Mouse (Mus musculus) midbrain, embryonic 15.5 days (tissue): ENCODE results near the gene BC049352. TPM values are rescaled to one million over a fixed set of nuclear protein-coding genes. Genes with fewer than 3 reads are reported as not detected.

Source experiments
- ATAC-seq: fragments of 200-750 bp; cut with Nextera tagmentation; replicated peaks from 2 replicates; pipeline ENCODE4 v1.8.0; 2017; ENCODE audit warnings: moderate TSS enrichment
- H3K27ac ChIP-seq: fragments of 300-500 bp; sonication (generic); 2 replicates; pipeline ENCODE4 v1.5.1; 2015; ENCODE audit warnings: mild to moderate bottlenecking, inconsistent platforms
- H3K27me3 ChIP-seq: fragments of 300-500 bp; sonication (generic); replicated peaks from 2 replicates; pipeline ENCODE4 v1.6.1; 2015; ENCODE audit warnings: inconsistent platforms
- H3K36me3 ChIP-seq: fragments of 300-500 bp; sonication (generic); replicated peaks from 2 replicates; pipeline ENCODE4 v1.6.1; 2015; ENCODE audit warnings: inconsistent platforms
- H3K4me1 ChIP-seq: fragments of 300-500 bp; sonication (generic); 2 replicates; pipeline ENCODE4 v1.6.1; 2015; ENCODE audit warnings: inconsistent platforms
- H3K4me2 ChIP-seq: fragments of 300-500 bp; sonication (generic); 2 replicates; pipeline ENCODE4 v1.6.1; 2015; ENCODE audit warnings: inconsistent platforms, mild to moderate bottlenecking, moderate library complexity
- H3K4me3 ChIP-seq: fragments of 300-500 bp; sonication (generic); 2 replicates; pipeline ENCODE4 v1.5.1; 2015; ENCODE audit warnings: mild to moderate bottlenecking, inconsistent platforms
- H3K9ac ChIP-seq: fragments of 300-500 bp; sonication (generic); 2 replicates; pipeline ENCODE4 v1.6.1; 2015; ENCODE audit warnings: mild to moderate bottlenecking, inconsistent platforms
- H3K9me3 ChIP-seq: fragments of 300-500 bp; sonication (generic); 2 replicates; pipeline ENCODE4 v1.6.1; 2016; ENCODE audit warnings: inconsistent platforms
- WGBS: fragments of 180-500 bp; shearing (Covaris S2); methylation state at CpG from one replicate; pipeline ENCODE4 v1.1.7; 2015; ENCODE audit warnings: mixed read lengths; 5-methylcytosine and 5-hydroxymethylcytosine counted together
- polyA plus RNA-seq: library from polyadenylated mRNA; unstranded; fragments of >200 nt; fragmentation: Nextera tagmentation; extraction: Ambion mirVana; gene quantifications from 2 replicates; pipeline ENCODE4 v1.2.1, GENCODE M21; 2015

BC049352 gene
- polyA plus RNA-seq, 1 experiment from 2014 or later, result not detected

GRCm38 (mm10) chr9:45255967-45256366, 74.2 kb downstream of the BC049352 start:
- H3K36me3 ChIP-seq, result no peaks in the 10 kb centered on the region
- ATAC-seq, result no peak
- H3K4me1 ChIP-seq, result no peaks in the 10 kb centered on the region
- no peak overlapping the region for H3K27ac ChIP-seq
- H3K4me3 ChIP-seq, result no peak overlapping the region
- no peak overlapping the region for H3K9ac ChIP-seq
- 81% methylated on average over 5 of the region's 5 CpGs for WGBS
- H3K9me3 ChIP-seq, result no peaks in the 10 kb centered on the region
- no peaks in the 10 kb centered on the region for H3K27me3 ChIP-seq
- no peak overlapping the region for H3K4me2 ChIP-seq

GRCm38 (mm10) chr9:45259065-45259464, 77.3 kb downstream of the BC049352 start:
- ATAC-seq, result no peak
- 85% methylated on average over 13 of the region's 13 CpGs for WGBS
- no peaks in the 10 kb centered on the region for H3K4me1 ChIP-seq
- H3K27ac ChIP-seq, result no peak overlapping the region
- no peaks in the 10 kb centered on the region for H3K27me3 ChIP-seq
- no peak overlapping the region for H3K4me2 ChIP-seq
- no peak overlapping the region for H3K4me3 ChIP-seq
- H3K9ac ChIP-seq, result no peak overlapping the region
- H3K9me3 ChIP-seq, result no peaks in the 10 kb centered on the region
- H3K36me3 ChIP-seq, result no peaks in the 10 kb centered on the region

- no peaks in the 10 kb centered on the region for H3K36me3 ChIP-seq
- H3K4me3 ChIP-seq, result no peak overlapping the region
- no peak overlapping the region for H3K4me2 ChIP-seq
- no peaks in the 10 kb centered on the region for H3K9me3 ChIP-seq
- H3K27ac ChIP-seq, result no peak overlapping the region
- no peaks in the 10 kb centered on the region for H3K4me1 ChIP-seq
- no peak for ATAC-seq
- WGBS, result 61% methylated on average over 4 of the region's 4 CpGs
- no peaks in the 10 kb centered on the region for H3K27me3 ChIP-seq
- H3K9ac ChIP-seq, result no peak overlapping the region
Measured at GRCm38 (mm10) chr9:45261466-45261865, 79.7 kb downstream of the BC049352 start.

DNA sequence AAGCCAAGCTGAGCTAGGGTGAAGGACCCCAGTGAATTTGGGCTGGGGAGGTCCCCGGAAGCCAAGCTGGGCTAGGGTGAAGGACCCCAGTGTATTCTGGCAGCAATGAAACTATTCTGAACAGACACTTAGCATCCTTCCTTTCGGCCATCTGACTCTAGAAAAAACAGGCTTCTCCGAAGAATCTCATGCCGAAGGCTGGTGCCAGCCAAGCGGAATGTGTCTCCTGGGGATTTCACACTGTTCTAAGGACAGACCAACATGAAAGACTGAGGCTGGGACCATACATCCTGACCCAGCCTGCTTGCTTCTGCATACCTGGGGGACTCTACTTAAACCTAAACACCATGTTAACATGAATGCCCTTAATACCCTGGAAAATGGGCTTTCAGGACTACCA, 80.1 kb downstream of the BC049352 start:
- Histone ChIP-seq H3K27me3 (no peaks in the 10 kb centered on the region), H3K36me3 (no peaks in the 10 kb centered on the region), H3K9ac (no peak overlapping the region), H3K27ac (no peak overlapping the region), H3K9me3 (no peaks in the 10 kb centered on the region), H3K4me2 (no peak overlapping the region), H3K4me1 (no peaks in the 10 kb centered on the region), H3K4me3 (no peak overlapping the region)
- WGBS, result 56% methylated on average over 5 of the region's 5 CpGs
- no peak for ATAC-seq

DNA sequence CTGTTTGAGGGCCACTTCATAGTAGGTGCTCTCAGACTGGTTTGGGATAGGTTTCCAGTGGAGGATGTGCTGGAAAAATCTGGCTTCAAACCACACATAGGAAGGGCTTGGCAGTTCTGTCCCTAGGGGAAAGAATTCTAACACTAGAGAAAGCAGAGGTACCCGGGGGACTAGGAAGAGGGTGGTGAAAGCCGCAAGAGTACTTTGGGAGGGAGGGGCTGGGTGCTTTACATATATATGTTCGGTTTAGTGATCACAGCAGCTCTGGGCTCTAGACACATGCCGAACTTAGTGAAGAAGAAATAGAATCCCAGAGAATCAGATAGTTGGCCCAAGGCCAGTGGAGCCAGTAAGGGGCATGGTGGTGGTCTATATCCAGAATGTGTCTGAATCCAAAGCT, 85.3 kb downstream of the BC049352 start:
- Histone ChIP-seq H3K9ac (no peak overlapping the region), H3K27ac (no peak overlapping the region), H3K4me3 (no peak overlapping the region), H3K9me3 (no peaks in the 10 kb centered on the region), H3K4me1 (peaks cover 10% of the 10 kb centered on the region; the same call in 1 of the 2 replicates), H3K36me3 (no peaks in the 10 kb centered on the region), H3K27me3 (peaks cover 21% of the 10 kb centered on the region), H3K4me2 (no peak overlapping the region)
- no peak for ATAC-seq
- 85% methylated on average over 4 of the region's 4 CpGs for WGBS

GRCm38 (mm10) chr9:45268079-45268478, 86.3 kb downstream of the BC049352 start:
- WGBS, result 63% methylated on average over 4 of the region's 4 CpGs
- peaks cover 21% of the 10 kb centered on the region for H3K27me3 ChIP-seq
- H3K9ac ChIP-seq, result no peak overlapping the region
- H3K27ac ChIP-seq, result no peak overlapping the region
- no peak overlapping the region for H3K4me2 ChIP-seq
- H3K36me3 ChIP-seq, result no peaks in the 10 kb centered on the region
- ATAC-seq, result no peak
- no peaks in the 10 kb centered on the region for H3K9me3 ChIP-seq
- H3K4me1 ChIP-seq, result peaks cover 10% of the 10 kb centered on the region; the same call in 1 of the 2 replicates
- H3K4me3 ChIP-seq, result no peak overlapping the region

- H3K36me3 ChIP-seq, result no peaks in the 10 kb centered on the region
- ATAC-seq, result 0 out of 2 replicates have a peak, but pooled peaks have one; percentile 52
- WGBS, result 5% methylated on average over 36 of the region's 36 CpGs
- peaks cover 10% of the 10 kb centered on the region; the same call in 1 of the 2 replicates for H3K4me1 ChIP-seq
- peak within 1 kb of the TSS; percentile 49 for H3K4me3 ChIP-seq
- no peaks in the 10 kb centered on the region for H3K9me3 ChIP-seq
- no peak within 1 kb of the TSS for H3K27ac ChIP-seq
- peaks cover 21% of the 10 kb centered on the region for H3K27me3 ChIP-seq
- peak within 1 kb of the TSS; percentile 96 for H3K4me2 ChIP-seq
- peak within 1 kb of the TSS; percentile 48 for H3K9ac ChIP-seq
Measured at GRCm38 (mm10) chr9:45268597-45269325, 87.0 kb downstream of the BC049352 start, which contains the start of gene Il10ra. Gene Il10ra, minus strand, starts transcription at chr9:45269149.

DNA sequence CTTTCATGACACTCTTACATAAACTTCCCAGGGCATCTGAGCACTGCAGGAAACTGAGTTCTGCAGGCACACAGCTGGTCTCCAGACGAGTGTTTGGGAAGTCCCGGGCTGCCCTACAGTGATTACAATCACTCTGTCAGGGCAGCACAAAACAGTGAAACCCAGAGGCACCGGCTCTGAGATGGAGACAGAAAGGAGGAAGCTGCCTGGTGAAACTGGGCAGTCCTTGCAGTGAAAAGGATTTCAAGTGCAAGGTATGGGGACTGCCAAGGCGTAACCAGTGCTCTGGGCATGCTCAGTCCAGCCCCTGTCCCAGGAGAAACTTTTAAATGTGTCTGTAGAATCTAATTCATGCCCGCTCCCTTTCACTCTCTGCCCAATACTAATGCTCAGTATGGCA, 90.4 kb downstream of the BC049352 start:
- H3K9ac ChIP-seq, result no peak overlapping the region
- no peaks in the 10 kb centered on the region for H3K36me3 ChIP-seq
- H3K9me3 ChIP-seq, result no peaks in the 10 kb centered on the region
- WGBS, result 46% methylated on average over 5 of the region's 5 CpGs
- no peak overlapping the region for H3K27ac ChIP-seq
- peaks cover 10% of the 10 kb centered on the region; the same call in 1 of the 2 replicates for H3K4me1 ChIP-seq
- no peak for ATAC-seq
- H3K27me3 ChIP-seq, result peaks cover 21% of the 10 kb centered on the region
- no peak overlapping the region for H3K4me3 ChIP-seq
- H3K4me2 ChIP-seq, result no peak overlapping the region

GRCm38 (mm10) chr9:45274218-45274617, 92.4 kb downstream of the BC049352 start:
- 83% methylated on average over 4 of the region's 4 CpGs for WGBS
- H3K27ac ChIP-seq, result no peak overlapping the region
- H3K4me3 ChIP-seq, result no peak overlapping the region
- no peaks in the 10 kb centered on the region for H3K9me3 ChIP-seq
- peaks cover 2% of the 10 kb centered on the region; the same call in 1 of the 2 replicates for H3K4me1 ChIP-seq
- no peaks in the 10 kb centered on the region for H3K36me3 ChIP-seq
- no peak overlapping the region for H3K9ac ChIP-seq
- H3K4me2 ChIP-seq, result no peak overlapping the region
- ATAC-seq, result no peak
- peaks cover 6% of the 10 kb centered on the region for H3K27me3 ChIP-seq

GRCm38 (mm10) chr9:45274635-45275034, 92.8 kb downstream of the BC049352 start:
- no peak for ATAC-seq
- WGBS, result 89% methylated on average over 2 of the region's 2 CpGs

GRCm38 (mm10) chr9:45280059-45280458, 98.3 kb downstream of the BC049352 start:
- Histone ChIP-seq H3K36me3 (no peaks in the 10 kb centered on the region), H3K4me2 (no peak overlapping the region), H3K9ac (no peak overlapping the region), H3K4me3 (no peak overlapping the region), H3K27me3 (no peaks in the 10 kb centered on the region), H3K9me3 (no peaks in the 10 kb centered on the region), H3K27ac (no peak overlapping the region), H3K4me1 (no peaks in the 10 kb centered on the region)
- whole genome bisulfite sequencing, result 77% methylated on average over 3 of the region's 3 CpGs
- no peak for ATAC-seq

More at GRCm38 (mm10) chr9:45274635-45275034, 92.8 kb downstream of the BC049352 start:
- peaks cover 2% of the 10 kb centered on the region for H3K27me3 ChIP-seq
- H3K4me1 ChIP-seq, result no peaks in the 10 kb centered on the region
- H3K4me3 ChIP-seq, result no peak overlapping the region
- H3K36me3 ChIP-seq, result no peaks in the 10 kb centered on the region
- H3K9me3 ChIP-seq, result no peaks in the 10 kb centered on the region
- H3K9ac ChIP-seq, result no peak overlapping the region
- H3K4me2 ChIP-seq, result no peak overlapping the region
- H3K27ac ChIP-seq, result no peak overlapping the region

- 81% methylated on average over 3 of the region's 3 CpGs for WGBS
- Histone ChIP-seq H3K9ac (no peak overlapping the region), H3K4me1 (no peaks in the 10 kb centered on the region), H3K4me3 (no peak overlapping the region), H3K9me3 (no peaks in the 10 kb centered on the region), H3K36me3 (no peaks in the 10 kb centered on the region), H3K4me2 (no peak overlapping the region), H3K27ac (no peak overlapping the region), H3K27me3 (no peaks in the 10 kb centered on the region)
- ATAC-seq, result no peak
Measured at GRCm38 (mm10) chr9:45280891-45281290, 99.1 kb downstream of the BC049352 start.

- 89% methylated on average over 5 of the region's 5 CpGs for WGBS
- no peak overlapping the region for H3K9ac ChIP-seq
- no peak for ATAC-seq
- no peaks in the 10 kb centered on the region for H3K4me1 ChIP-seq
- H3K9me3 ChIP-seq, result no peaks in the 10 kb centered on the region
- H3K4me3 ChIP-seq, result no peak overlapping the region
- no peak overlapping the region for H3K27ac ChIP-seq
- H3K36me3 ChIP-seq, result no peaks in the 10 kb centered on the region
- H3K4me2 ChIP-seq, result no peak overlapping the region
- H3K27me3 ChIP-seq, result no peaks in the 10 kb centered on the region
Measured at GRCm38 (mm10) chr9:45282466-45282865, 100.7 kb downstream of the BC049352 start.
